8 mouse cellular contexts compared by ENCODE assay signal in genomic region chr4:109117596-109118326, GRCm38 (mm10).
DNase-seq lines count a peak whose midpoint lies in the region; ATAC-seq lines count a peak whose summit lies in the region.

No protein-coding gene starts in this region.

- peak; percentile 95 for ATAC-seq in megakaryocyte progenitor cell, adult 5-6 weeks (replicated peaks; ENCODE audit: poor library complexity)

- peak; percentile 78 for DNase-seq in adipocyte (ENCODE audit: low spot score)
- peak; percentile 95 for DNase-seq in embryo, embryonic 10 days (ENCODE audit: low spot score)
- DNase-seq in gastrocnemius, postnatal 10 days: peak; percentile 89
- peak; percentile 95 for DNase-seq in induced T-regulatory cell, adult 2 months (ENCODE audit: low read depth)
- DNase-seq in left cerebral cortex, adult 9 months (ENCODE audit: low spot score in 2 of 2): peak; percentile 55 to 72
- DNase-seq in right cerebral cortex, postnatal 14 days: peak; percentile 84
- DNase-seq in urinary bladder, postnatal 36 days (ENCODE audit: low spot score in 2 of 2): peak; percentile 84 to 92

Comparison
In these comparisons a context has a peak if more than half of its experiments do, and no peak if none do; other contexts are left out.
1. Peak in every context shown above with its lines: DNase-seq and ATAC-seq.